Mouse (Mus musculus): ENCODE measurements around the gene Bag1. TPM values are rescaled to one million over a fixed set of nuclear protein-coding genes. Genes with fewer than 3 reads are reported as not detected.

The Bag1 gene
- polyA plus RNA-seq, 1 experiment, result 387 TPM

GRCm38 (mm10) chr4:40916592-40917155, 31.4 kb downstream of the Bag1 start:
- peaks cover 7% of the 10 kb centered on the region; the same call in 1 of the 2 replicates for H3K4me1 ChIP-seq (ENCODE audit: control insufficient read depth, insufficient read depth, insufficient read length, low read length)

GRCm38 (mm10) chr4:40915947-40916346, 32.1 kb downstream of the Bag1 start:
- no peak overlapping the region for H3K4me3 ChIP-seq (ENCODE audit: insufficient read depth, low read depth, low read length)
- peaks cover 7% of the 10 kb centered on the region; the same call in 1 of the 2 replicates for H3K4me1 ChIP-seq (ENCODE audit: control insufficient read depth, insufficient read depth, insufficient read length, low read length)
- no peak overlapping the region for H3K27ac ChIP-seq (replicated peaks; ENCODE audit: low read depth, low read length)

More at GRCm38 (mm10) chr4:40916592-40917155, 31.4 kb downstream of the Bag1 start:
- H3K27ac ChIP-seq (replicated peaks; ENCODE audit: low read depth, low read length), result no peak overlapping the region
- no peak overlapping the region for H3K4me3 ChIP-seq (ENCODE audit: insufficient read depth, low read depth, low read length)

GRCm38 (mm10) chr4:40914287-40914867, 33.7 kb downstream of the Bag1 start:
- Histone ChIP-seq H3K4me3 (ENCODE audit: insufficient read depth, low read depth, low read length) (no peak overlapping the region), H3K4me1 (ENCODE audit: control insufficient read depth, insufficient read depth, insufficient read length, low read length) (peaks cover 7% of the 10 kb centered on the region; the same call in 1 of the 2 replicates), H3K27ac (replicated peaks; ENCODE audit: low read depth, low read length) (no peak overlapping the region)

- H3K4me3 ChIP-seq (ENCODE audit: insufficient read depth, low read depth, low read length), result no peak overlapping the region
Observed at GRCm38 (mm10) chr4:40908261-40908969, 39.7 kb downstream of the Bag1 start.

GRCm38 (mm10) chr4:40906298-40906697, 41.8 kb downstream of the Bag1 start:
- H3K4me3 ChIP-seq (ENCODE audit: insufficient read depth, low read depth, low read length), result no peak overlapping the region
- H3K27ac ChIP-seq (replicated peaks; ENCODE audit: low read depth, low read length), result no peak overlapping the region
- no peaks in the 10 kb centered on the region; the same call in 1 of the 2 replicates for H3K4me1 ChIP-seq (ENCODE audit: control insufficient read depth, insufficient read depth, insufficient read length, low read length)

More at GRCm38 (mm10) chr4:40908261-40908969, 39.7 kb downstream of the Bag1 start:
- Histone ChIP-seq H3K4me1 (ENCODE audit: control insufficient read depth, insufficient read depth, insufficient read length, low read length) (no peaks in the 10 kb centered on the region; the same call in 1 of the 2 replicates), H3K27ac (replicated peaks; ENCODE audit: low read depth, low read length) (no peak overlapping the region)

- Histone ChIP-seq H3K4me1 (ENCODE audit: control insufficient read depth, insufficient read depth, insufficient read length, low read length) (no peaks in the 10 kb centered on the region), H3K27ac (replicated peaks; ENCODE audit: low read depth, low read length) (no peak overlapping the region), H3K4me3 (ENCODE audit: insufficient read depth, low read depth, low read length) (no peak overlapping the region)
Observed at GRCm38 (mm10) chr4:40900612-40901011, 47.5 kb downstream of the Bag1 start.

- no peak overlapping the region for H3K4me3 ChIP-seq (ENCODE audit: insufficient read depth, low read depth, low read length)
- no peak overlapping the region for H3K27ac ChIP-seq (replicated peaks; ENCODE audit: low read depth, low read length)
- no peaks in the 10 kb centered on the region for H3K4me1 ChIP-seq (ENCODE audit: control insufficient read depth, insufficient read depth, insufficient read length, low read length)
Observed at GRCm38 (mm10) chr4:40900071-40900470, 48.0 kb downstream of the Bag1 start.

- Histone ChIP-seq H3K4me3 (ENCODE audit: insufficient read depth, low read depth, low read length) (no peak overlapping the region), H3K27ac (replicated peaks; ENCODE audit: low read depth, low read length) (no peak overlapping the region), H3K4me1 (ENCODE audit: control insufficient read depth, insufficient read depth, insufficient read length, low read length) (no peaks in the 10 kb centered on the region)
Observed at GRCm38 (mm10) chr4:40899264-40899663, 48.8 kb downstream of the Bag1 start.

GRCm38 (mm10) chr4:40898476-40899044, 49.5 kb downstream of the Bag1 start:
- Histone ChIP-seq H3K4me1 (ENCODE audit: control insufficient read depth, insufficient read depth, insufficient read length, low read length) (no peaks in the 10 kb centered on the region), H3K27ac (replicated peaks; ENCODE audit: low read depth, low read length) (no peak overlapping the region), H3K4me3 (ENCODE audit: insufficient read depth, low read depth, low read length) (no peak overlapping the region)

- Histone ChIP-seq H3K4me1 (ENCODE audit: control insufficient read depth, insufficient read depth, insufficient read length, low read length) (no peaks in the 10 kb centered on the region), H3K27ac (replicated peaks; ENCODE audit: low read depth, low read length) (no peak overlapping the region), H3K4me3 (ENCODE audit: insufficient read depth, low read depth, low read length) (no peak overlapping the region)
Observed at GRCm38 (mm10) chr4:40895646-40896045, 52.4 kb downstream of the Bag1 start.

GRCm38 (mm10) chr4:40895118-40895517, 53.0 kb downstream of the Bag1 start:
- Histone ChIP-seq H3K4me3 (ENCODE audit: insufficient read depth, low read depth, low read length) (no peak overlapping the region), H3K4me1 (ENCODE audit: control insufficient read depth, insufficient read depth, insufficient read length, low read length) (no peaks in the 10 kb centered on the region), H3K27ac (replicated peaks; ENCODE audit: low read depth, low read length) (no peak overlapping the region)

GRCm38 (mm10) chr4:40891206-40891605, 56.9 kb downstream of the Bag1 start:
- H3K4me1 ChIP-seq (ENCODE audit: control insufficient read depth, insufficient read depth, insufficient read length, low read length), result no peaks in the 10 kb centered on the region

GRCm38 (mm10) chr4:40889983-40890382, 58.1 kb downstream of the Bag1 start:
- Histone ChIP-seq H3K4me3 (ENCODE audit: insufficient read depth, low read depth, low read length) (no peak overlapping the region), H3K4me1 (ENCODE audit: control insufficient read depth, insufficient read depth, insufficient read length, low read length) (no peaks in the 10 kb centered on the region), H3K27ac (replicated peaks; ENCODE audit: low read depth, low read length) (no peak overlapping the region)

More at GRCm38 (mm10) chr4:40891206-40891605, 56.9 kb downstream of the Bag1 start:
- H3K4me3 ChIP-seq (ENCODE audit: insufficient read depth, low read depth, low read length), result no peak overlapping the region
- H3K27ac ChIP-seq (replicated peaks; ENCODE audit: low read depth, low read length), result no peak overlapping the region

- Histone ChIP-seq H3K27ac (replicated peaks; ENCODE audit: low read depth, low read length) (no peak overlapping the region), H3K4me3 (ENCODE audit: insufficient read depth, low read depth, low read length) (no peak overlapping the region), H3K4me1 (ENCODE audit: control insufficient read depth, insufficient read depth, insufficient read length, low read length) (no peaks in the 10 kb centered on the region)
Observed at GRCm38 (mm10) chr4:40889252-40889651, 58.8 kb downstream of the Bag1 start.

- H3K4me1 ChIP-seq (ENCODE audit: control insufficient read depth, insufficient read depth, insufficient read length, low read length), result no peaks in the 10 kb centered on the region
- no peak overlapping the region for H3K27ac ChIP-seq (replicated peaks; ENCODE audit: low read depth, low read length)
- no peak overlapping the region for H3K4me3 ChIP-seq (ENCODE audit: insufficient read depth, low read depth, low read length)
Observed at GRCm38 (mm10) chr4:40888839-40889238, 59.3 kb downstream of the Bag1 start.

All from brown adipose tissue, adult 24 weeks (tissue).